Mouse (Mus musculus) c-Kit-positive CD71-negative TER-119-negative erythroid progenitor cells, embryonic 14.5 days (primary cell): ENCODE results near the gene Nelfcd.
A peak's percentile ranks its signal among the peaks of the same experiment; 100 is the strongest.

Experiments
- DNase-seq: peaks from one replicate; pipeline ENCODE4 v3.0.0-alpha.2; 2013; ENCODE audit warnings: low read depth

Nelfcd gene

DNA sequence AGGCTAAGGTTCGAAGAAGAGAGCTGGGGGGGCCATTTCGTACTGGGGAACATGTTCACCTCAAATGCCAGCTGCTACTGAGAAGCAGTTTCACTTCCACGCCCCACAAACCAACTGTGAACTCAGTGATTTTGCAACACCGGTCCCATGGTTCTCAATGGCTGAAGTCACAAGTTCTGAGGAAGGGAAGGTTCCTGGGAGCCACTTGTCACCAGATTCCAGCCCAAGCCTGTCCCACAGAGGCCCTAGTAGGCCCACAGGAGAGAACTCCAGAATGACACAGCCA is 22.0 kb downstream of the Nelfcd start:
- DNase-seq: no peak

GRCm38 (mm10) chr2:174438181-174438580 is 22.6 kb downstream of the Nelfcd start:
- DNase-seq: no peak

- no peak for DNase-seq
Observed at GRCm38 (mm10) chr2:174438737-174439449, 23.3 kb downstream of the Nelfcd start, which contains the start of gene Ctsz. Ctsz (minus strand) TSS chr2:174439039.

- no peak for DNase-seq
Observed at GRCm38 (mm10) chr2:174439450-174439838, 23.8 kb downstream of the Nelfcd start.

DNA sequence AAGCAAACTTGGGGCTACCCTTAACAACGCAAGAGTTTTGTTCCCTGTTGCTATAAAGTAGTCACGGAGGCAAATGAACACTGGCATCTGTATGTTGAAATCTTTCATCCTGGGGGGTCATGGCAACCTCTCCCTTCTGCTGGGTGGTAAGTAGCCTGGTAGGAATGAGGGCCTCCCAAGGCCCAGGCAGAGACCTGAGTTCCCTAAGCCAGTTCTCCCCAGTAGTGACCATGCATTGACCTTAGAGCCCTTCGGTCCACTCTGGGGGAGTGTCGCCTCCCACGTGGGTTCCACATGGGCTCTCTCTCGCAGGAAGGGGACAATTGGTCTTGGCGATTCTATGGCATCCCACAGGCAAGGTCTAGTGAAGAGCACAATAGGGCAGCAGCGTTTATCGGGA is 24.4 kb downstream of the Nelfcd start:
- DNase-seq: no peak

GRCm38 (mm10) chr2:174441898-174442297 is 26.3 kb downstream of the Nelfcd start:
- DNase-seq: no peak

GRCm38 (mm10) chr2:174442460-174442859 is 26.9 kb downstream of the Nelfcd start:
- no peak for DNase-seq

GRCm38 (mm10) chr2:174443046-174443445 is 27.4 kb downstream of the Nelfcd start:
- no peak for DNase-seq

GRCm38 (mm10) chr2:174444359-174444758 is 28.8 kb downstream of the Nelfcd start:
- DNase-seq: no peak

- DNase-seq: no peak
Observed at GRCm38 (mm10) chr2:174445018-174445417, 29.4 kb downstream of the Nelfcd start.

DNA sequence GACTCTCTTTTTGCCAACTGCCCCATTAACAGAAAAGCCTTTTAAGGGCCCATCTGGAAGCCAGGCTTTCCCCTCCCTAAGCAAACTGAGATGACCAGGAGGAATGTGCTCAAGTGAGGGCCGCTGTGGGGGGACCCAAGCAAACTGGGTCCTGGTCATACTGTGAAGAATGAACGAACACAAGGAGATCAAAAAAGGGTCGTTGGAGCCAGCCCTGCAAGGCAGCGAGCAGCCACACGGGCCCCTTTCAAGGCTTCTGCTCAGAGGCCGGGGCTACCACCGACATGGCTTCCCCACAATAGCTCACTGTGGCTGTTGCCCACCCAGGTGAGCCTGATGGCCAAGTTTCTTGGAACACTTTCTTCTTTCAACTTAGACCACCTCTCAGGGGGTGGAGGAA is 30.9 kb downstream of the Nelfcd start:
- DNase-seq: no peak

- no peak for DNase-seq
Observed at GRCm38 (mm10) chr2:174446905-174447304, 31.3 kb downstream of the Nelfcd start.

DNA sequence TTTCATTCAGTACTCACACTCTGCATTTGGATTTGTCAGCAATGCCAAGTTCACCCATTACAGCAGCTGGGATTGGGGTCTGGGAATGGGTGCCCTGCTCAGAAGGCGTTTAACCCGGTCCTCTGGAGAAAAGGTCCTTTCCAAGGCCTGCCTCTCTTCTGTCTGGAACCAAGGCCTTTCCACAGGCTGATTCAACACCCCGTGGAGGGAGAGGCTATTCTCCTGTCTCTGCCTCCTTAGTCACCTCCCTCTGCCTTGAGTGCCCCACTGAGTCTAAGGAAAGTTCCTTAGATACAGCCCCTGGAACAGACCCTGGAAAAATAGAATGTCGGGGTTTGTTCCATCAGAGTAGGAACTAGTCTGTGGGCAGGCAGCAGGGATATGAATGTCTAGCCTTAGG is 32.8 kb downstream of the Nelfcd start:
- DNase-seq: no peak

- no peak for DNase-seq
Observed at GRCm38 (mm10) chr2:174450353-174450752, 34.7 kb downstream of the Nelfcd start, which contains the start of gene Tubb1. Tubb1 (plus strand) TSS chr2:174450695.

GRCm38 (mm10) chr2:174453681-174454080 is 38.1 kb downstream of the Nelfcd start:
- DNase-seq: peak; percentile 67

GRCm38 (mm10) chr2:174459365-174459764 is 43.8 kb downstream of the Nelfcd start:
- no peak for DNase-seq

- DNase-seq: no peak
Observed at GRCm38 (mm10) chr2:174463370-174463769, 47.8 kb downstream of the Nelfcd start.

- DNase-seq: peak; percentile 77
Observed at GRCm38 (mm10) chr2:174463789-174464523, 48.4 kb downstream of the Nelfcd start, which contains the start of gene Atp5e. Atp5e (minus strand) TSS chr2:174464105.

DNA sequence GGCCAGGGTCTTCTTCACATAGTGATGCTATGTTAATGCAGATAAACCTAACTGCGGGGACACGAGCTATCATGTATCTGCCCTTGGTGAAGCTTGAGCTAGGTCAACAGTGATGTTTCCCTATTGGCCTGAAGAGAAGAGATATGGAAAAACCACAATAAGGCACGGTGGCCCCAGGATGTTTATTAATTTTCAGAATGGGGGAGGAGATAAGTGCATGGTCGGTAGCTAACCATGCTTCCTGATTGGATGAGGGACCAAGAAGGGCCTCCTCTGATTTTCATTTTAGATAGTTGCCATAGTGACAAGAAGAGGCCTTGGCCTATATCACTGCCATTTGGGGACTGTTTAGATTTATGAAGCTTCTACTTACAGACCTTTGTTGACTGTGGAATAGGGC is 54.7 kb downstream of the Nelfcd start:
- no peak for DNase-seq

- no peak for DNase-seq
Observed at GRCm38 (mm10) chr2:174470786-174471405, 55.3 kb downstream of the Nelfcd start.

- no peak for DNase-seq
Observed at GRCm38 (mm10) chr2:174472407-174472806, 56.8 kb downstream of the Nelfcd start.

GRCm38 (mm10) chr2:174472818-174473549 is 57.4 kb downstream of the Nelfcd start, which contains the start of gene Prelid3b:
Prelid3b (minus strand) TSS chr2:174473081.
- peak; percentile 99 for DNase-seq
